Mouse (Mus musculus) midbrain, embryonic 10.5 days (tissue): ENCODE results near the gene Nhs. TPM values are rescaled to one million over a fixed set of nuclear protein-coding genes. Genes with fewer than 3 reads are reported as not detected.
A peak's percentile ranks its signal among the peaks of the same experiment; 100 is the strongest.

Experiments used
- DNase-seq: peaks from one replicate; pipeline ENCODE4 v3.0.0-alpha.2; 2017; ENCODE audit warnings: low spot score
- H3K27ac ChIP-seq: fragments of 300-500 bp; sonication (generic); replicated peaks from 2 replicates; pipeline ENCODE4 v1.5.1; 2016; ENCODE audit warnings: mild to moderate bottlenecking
- H3K27me3 ChIP-seq: fragments of 300-500 bp; sonication (generic); 2 replicates; pipeline ENCODE4 v1.6.1; 2016; ENCODE audit warnings: low read depth, mild to moderate bottlenecking; ENCODE audit not compliant: poor library complexity, severe bottlenecking
- H3K36me3 ChIP-seq: fragments of 300-500 bp; sonication (generic); 2 replicates; pipeline ENCODE4 v1.6.1; 2016; ENCODE audit warnings: mild to moderate bottlenecking, moderate library complexity
- H3K4me1 ChIP-seq: fragments of 300-500 bp; sonication (generic); 2 replicates; pipeline ENCODE4 v1.6.1; 2016
- H3K4me3 ChIP-seq: fragments of 300-500 bp; sonication (generic); 2 replicates; pipeline ENCODE4 v1.5.1; 2016; ENCODE audit warnings: mild to moderate bottlenecking, moderate library complexity
- H3K9me3 ChIP-seq: fragments of 300-500 bp; sonication (generic); replicated peaks from 2 replicates; pipeline ENCODE4 v1.6.1; 2016; ENCODE audit warnings: mild to moderate bottlenecking
- WGBS: fragments of 180-500 bp; shearing (Covaris S2); methylation state at CpG from one replicate; pipeline ENCODE4 v1.1.7; 2016; 5-methylcytosine and 5-hydroxymethylcytosine counted together
- polyA plus RNA-seq: library from polyadenylated mRNA; unstranded; fragments of >200 nt; fragmentation: Nextera tagmentation; extraction: Ambion mirVana; gene quantifications from 2 replicates; pipeline ENCODE4 v1.2.1, GENCODE M21; 2016

The Nhs gene
- polyA plus RNA-seq, result 3.1 and 3.9 TPM in 2 replicates

GRCm38 (mm10) chrX:162159637-162160611, at the start of gene Nhs:
Nhs (minus strand) TSS chrX:162159730.
- Histone ChIP-seq H3K9me3 (no peaks in the 10 kb centered on the region), H3K27me3 (peaks cover 90% of the 10 kb centered on the region), H3K36me3 (no peaks in the 10 kb centered on the region), H3K27ac (peak within 1 kb of the TSS; percentile 86), H3K4me1 (peaks cover 23% of the 10 kb centered on the region), H3K4me3 (peak within 1 kb of the TSS; percentile 71)
- 16% methylated on average over 53 of the region's 61 CpGs for WGBS
- peak; percentile 83 for DNase-seq

- Histone ChIP-seq H3K9me3 (no peaks in the 10 kb centered on the region), H3K4me3 (no peak overlapping the region), H3K27ac (no peak overlapping the region), H3K4me1 (no peaks in the 10 kb centered on the region), H3K27me3 (peaks cover 52% of the 10 kb centered on the region), H3K36me3 (no peaks in the 10 kb centered on the region)
- no peak for DNase-seq
- WGBS, result 85% methylated on average over 2 of the region's 2 CpGs
Measured at GRCm38 (mm10) chrX:162206350-162206884, 46.9 kb upstream of the Nhs start.

GRCm38 (mm10) chrX:162158743-162159636, 540 bp downstream of the Nhs start:
- peaks cover 93% of the 10 kb centered on the region for H3K27me3 ChIP-seq
- H3K27ac ChIP-seq, result peak overlapping the region; percentile 86
- no peaks in the 10 kb centered on the region for H3K9me3 ChIP-seq
- peaks cover 23% of the 10 kb centered on the region for H3K4me1 ChIP-seq
- 25% methylated on average over 77 of the region's 80 CpGs for WGBS
- DNase-seq, result peak; percentile 42
- peak overlapping the region; percentile 71 for H3K4me3 ChIP-seq
- H3K36me3 ChIP-seq, result no peaks in the 10 kb centered on the region

- H3K4me1 ChIP-seq, result peaks cover 23% of the 10 kb centered on the region
- DNase-seq, result no peak
- H3K27me3 ChIP-seq, result peaks cover 96% of the 10 kb centered on the region
- 48% methylated on average over 5 of the region's 5 CpGs for WGBS
- H3K27ac ChIP-seq, result peak overlapping the region; percentile 86
- H3K9me3 ChIP-seq, result no peaks in the 10 kb centered on the region
- H3K36me3 ChIP-seq, result no peaks in the 10 kb centered on the region
- peak overlapping the region; percentile 71 for H3K4me3 ChIP-seq
Measured at GRCm38 (mm10) chrX:162158142-162158541, 1.4 kb downstream of the Nhs start.

- 56% methylated on average over 2 of the region's 2 CpGs for WGBS
Measured at GRCm38 (mm10) chrX:162137807-162138206, 21.7 kb downstream of the Nhs start.

GRCm38 (mm10) chrX:162113257-162113656, 46.3 kb downstream of the Nhs start:
- 92% methylated on average over 5 of the region's 5 CpGs for WGBS
- DNase-seq, result no peak

More at GRCm38 (mm10) chrX:162137807-162138206, 21.7 kb downstream of the Nhs start:
- H3K27ac ChIP-seq, result no peak overlapping the region
- peaks cover 93% of the 10 kb centered on the region for H3K27me3 ChIP-seq
- no peak overlapping the region for H3K4me3 ChIP-seq
- no peaks in the 10 kb centered on the region for H3K9me3 ChIP-seq
- no peak for DNase-seq
- peaks cover 19% of the 10 kb centered on the region; the same call in 1 of the 2 replicates for H3K4me1 ChIP-seq
- no peaks in the 10 kb centered on the region for H3K36me3 ChIP-seq

GRCm38 (mm10) chrX:162102802-162103434, 56.6 kb downstream of the Nhs start:
- Histone ChIP-seq H3K36me3 (no peaks in the 10 kb centered on the region), H3K4me1 (no peaks in the 10 kb centered on the region), H3K4me3 (no peak overlapping the region), H3K27ac (no peak overlapping the region), H3K27me3 (peaks cover 100% of the 10 kb centered on the region), H3K9me3 (no peaks in the 10 kb centered on the region)
- no peak for DNase-seq
- 74% methylated on average over 3 of the region's 3 CpGs for WGBS

More at GRCm38 (mm10) chrX:162113257-162113656, 46.3 kb downstream of the Nhs start:
- H3K4me3 ChIP-seq, result no peak overlapping the region
- H3K27me3 ChIP-seq, result peaks cover 95% of the 10 kb centered on the region
- no peaks in the 10 kb centered on the region for H3K4me1 ChIP-seq
- H3K27ac ChIP-seq, result no peak overlapping the region
- no peaks in the 10 kb centered on the region for H3K36me3 ChIP-seq
- H3K9me3 ChIP-seq, result no peaks in the 10 kb centered on the region

- DNase-seq, result no peak
- Histone ChIP-seq H3K36me3 (no peaks in the 10 kb centered on the region), H3K27ac (no peak overlapping the region), H3K4me3 (no peak overlapping the region), H3K27me3 (peaks cover 100% of the 10 kb centered on the region), H3K9me3 (no peaks in the 10 kb centered on the region), H3K4me1 (no peaks in the 10 kb centered on the region)
- WGBS, result 79% methylated on average over 4 of the region's 4 CpGs
Measured at GRCm38 (mm10) chrX:162098364-162098763, 61.2 kb downstream of the Nhs start.

- Histone ChIP-seq H3K27me3 (peaks cover 98% of the 10 kb centered on the region), H3K36me3 (no peaks in the 10 kb centered on the region), H3K27ac (no peak overlapping the region), H3K9me3 (no peaks in the 10 kb centered on the region), H3K4me1 (peaks cover 5% of the 10 kb centered on the region; the same call in 1 of the 2 replicates), H3K4me3 (no peak overlapping the region)
- peak; percentile 13 for DNase-seq
- 57% methylated on average over 4 of the region's 4 CpGs for WGBS
Measured at GRCm38 (mm10) chrX:162087291-162087690, 72.2 kb downstream of the Nhs start.

- peaks cover 5% of the 10 kb centered on the region; the same call in 1 of the 2 replicates for H3K4me1 ChIP-seq
- H3K4me3 ChIP-seq, result no peak overlapping the region
- no peak for DNase-seq
- H3K27ac ChIP-seq, result no peak overlapping the region
- peaks cover 100% of the 10 kb centered on the region for H3K27me3 ChIP-seq
- no peaks in the 10 kb centered on the region for H3K9me3 ChIP-seq
- H3K36me3 ChIP-seq, result no peaks in the 10 kb centered on the region
- WGBS, result 83% methylated on average over 1 of the region's 1 CpGs
Measured at GRCm38 (mm10) chrX:162085897-162086200, 73.7 kb downstream of the Nhs start.

- Histone ChIP-seq H3K4me3 (no peak overlapping the region), H3K4me1 (peaks cover 5% of the 10 kb centered on the region; the same call in 1 of the 2 replicates), H3K27me3 (peaks cover 100% of the 10 kb centered on the region), H3K27ac (no peak overlapping the region), H3K9me3 (no peaks in the 10 kb centered on the region), H3K36me3 (no peaks in the 10 kb centered on the region)
- WGBS, result 88% methylated on average over 4 of the region's 4 CpGs
- no peak for DNase-seq
Measured at GRCm38 (mm10) chrX:162085062-162085896, 74.3 kb downstream of the Nhs start.
